Mouse (Mus musculus): ENCODE measurements around the gene Six3.

Gene Six3

GRCm38 (mm10) chr17:85612526-85613265 lies 712 bp upstream of the Six3 start:
- no peak for DNase-seq (ENCODE audit: low spot score in 2 of 2)

- no peak for DNase-seq (ENCODE audit: low spot score in 2 of 2)
These were observed 758 bp downstream of the Six3 start for GRCm38 (mm10) chr17:85614011-85614721.

- DNase-seq (ENCODE audit: low spot score in 2 of 2) = no peak
These were observed 1.4 kb downstream of the Six3 start for GRCm38 (mm10) chr17:85614722-85615331.

- DNase-seq (ENCODE audit: low spot score in 2 of 2) = no peak
These were observed 2.2 kb downstream of the Six3 start for GRCm38 (mm10) chr17:85615586-85615985.

GRCm38 (mm10) chr17:85616526-85617500 lies 3.4 kb downstream of the Six3 start:
- no peak for DNase-seq (ENCODE audit: low spot score in 2 of 2)

- no peak for DNase-seq (ENCODE audit: low spot score in 2 of 2)
These were observed 4.4 kb downstream of the Six3 start for GRCm38 (mm10) chr17:85617566-85618358.

GRCm38 (mm10) chr17:85618359-85619112 lies 5.1 kb downstream of the Six3 start:
- no peak for DNase-seq (ENCODE audit: low spot score in 2 of 2)

- no peak for DNase-seq (ENCODE audit: low spot score in 2 of 2)
These were observed 6.0 kb downstream of the Six3 start for GRCm38 (mm10) chr17:85619113-85620085.

GRCm38 (mm10) chr17:85620086-85620481 lies 6.7 kb downstream of the Six3 start:
- DNase-seq (ENCODE audit: low spot score in 2 of 2) = no peak

- DNase-seq (ENCODE audit: low spot score in 2 of 2) = peak in 1 of 2 experiments; percentile 48
These were observed 7.5 kb downstream of the Six3 start for GRCm38 (mm10) chr17:85620680-85621504.

- no peak for DNase-seq (ENCODE audit: low spot score in 2 of 2)
These were observed 8.3 kb downstream of the Six3 start for GRCm38 (mm10) chr17:85621505-85622310.

GRCm38 (mm10) chr17:85622493-85623157 lies 9.2 kb downstream of the Six3 start:
- no peak for DNase-seq (ENCODE audit: low spot score in 2 of 2)

- no peak for DNase-seq (ENCODE audit: low spot score in 2 of 2)
These were observed 10.0 kb downstream of the Six3 start for GRCm38 (mm10) chr17:85623161-85624050.

- DNase-seq (ENCODE audit: low spot score in 2 of 2) = no peak
These were observed 10.6 kb downstream of the Six3 start for GRCm38 (mm10) chr17:85624051-85624420.

Measured in right cerebral cortex, postnatal 10 days (tissue).